ENCODE assay signal across 8 mouse cellular contexts in the genomic region with DNA sequence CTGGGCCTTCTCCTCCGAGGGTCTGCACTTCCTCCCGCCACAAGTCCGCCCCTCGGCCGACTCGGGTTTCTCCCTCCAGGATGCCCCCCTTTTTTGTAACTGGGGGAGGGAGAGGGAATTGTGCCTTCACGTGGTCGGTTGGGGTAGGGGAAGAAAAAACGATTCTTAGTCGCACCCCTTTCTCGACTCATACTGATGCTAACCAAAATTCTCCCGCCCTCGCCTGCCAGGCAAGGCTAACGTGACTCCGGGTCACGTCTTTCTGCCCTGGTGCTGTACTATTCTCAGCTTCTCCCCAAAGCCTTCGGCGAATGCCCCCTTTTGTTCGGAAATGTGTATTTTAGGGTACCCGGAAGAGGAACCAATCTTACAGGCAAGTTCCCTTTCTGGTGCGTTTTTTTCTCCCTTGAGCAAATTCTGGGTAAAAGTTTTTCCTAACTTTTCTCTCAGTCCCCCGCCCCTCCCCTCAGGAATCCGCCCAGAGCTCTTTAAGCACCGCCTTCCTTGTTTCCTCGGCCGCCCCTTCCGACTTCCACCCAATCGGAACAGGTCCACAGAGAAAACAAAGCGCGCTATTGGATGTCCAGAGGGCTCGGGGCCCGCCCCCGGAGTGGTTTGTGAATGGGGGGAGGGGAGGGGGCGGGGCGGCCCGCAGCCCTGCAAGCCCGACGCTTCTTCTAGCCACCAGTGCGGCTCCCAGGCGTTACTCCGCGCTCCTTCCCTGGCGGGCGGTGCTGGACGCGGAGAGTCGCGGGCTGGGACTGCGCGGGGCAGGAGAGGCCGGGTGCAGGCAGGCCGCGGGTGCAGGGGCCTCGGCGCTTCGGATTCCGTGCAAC. TPM values are rescaled to one million over a fixed set of nuclear protein-coding genes. Genes with fewer than 3 reads are reported as not detected.
DNase-seq lines count a peak whose midpoint lies in the region; ATAC-seq lines count a peak whose summit lies in the region.

No protein-coding gene starts in this region.

- peak overlapping the region; percentile 65 for H3K4me3 ChIP-seq in hindbrain, embryonic 13.5 days

- H3K9me3 ChIP-seq in hindbrain, embryonic 13.5 days: no peaks in the 10 kb centered on the region

- peak; percentile 99 for DNase-seq in Muller cell, postnatal 12 days (ENCODE audit: inconsistent ontology term)
- peak; percentile 95 for DNase-seq in cerebellum, adult 9-11 months
- peak; percentile 85 to 86 for DNase-seq in frontal cortex, postnatal 10 days (ENCODE audit: low spot score in 2 of 2)
- peak; percentile 54 to 70 for DNase-seq in layer of hippocampus, postnatal 25 days (ENCODE audit: extremely low spot score in 1 of 2, low spot score in 1 of 2)
- DNase-seq in lung, postnatal 25 days (ENCODE audit: low spot score): peak; percentile 96
- peak; percentile 97 for DNase-seq in retina, embryonic 14.5 days (ENCODE audit: low spot score)
- peak; percentile 92 for DNase-seq in thymus, postnatal 4 days

- H3K27me3 ChIP-seq in hindbrain, embryonic 13.5 days: peaks cover 29% of the 10 kb centered on the region

- no peaks in the 10 kb centered on the region for H3K36me3 ChIP-seq in hindbrain, embryonic 13.5 days

- WGBS in hindbrain, embryonic 13.5 days: under 1% methylated on average over 57 of the region's 57 CpGs

- H3K27ac ChIP-seq in hindbrain, embryonic 13.5 days: peak overlapping the region; percentile 80

- peaks cover 47% of the 10 kb centered on the region for H3K4me1 ChIP-seq in hindbrain, embryonic 13.5 days (replicated peaks)

- peak; percentile 93 for ATAC-seq in hindbrain, embryonic 13.5 days (ENCODE audit: low FRiP score)

- H3K4me2 ChIP-seq in hindbrain, embryonic 13.5 days: peak overlapping the region; percentile 99

- H3K9ac ChIP-seq in hindbrain, embryonic 13.5 days: peak overlapping the region; percentile 80

RNA-seq across cellular contexts. Expression of a gene that starts 0.6 kb away (rescaled TPM):
- polyA plus RNA-seq in hindbrain, embryonic 13.5 days (2015; fragmentation: Nextera tagmentation; extraction: Ambion mirVana): 3.3 and 3.6 TPM in 2 replicates
- 1 to 10 TPM; 5.5 to 6.1 TPM for total RNA-seq in layer of hippocampus, postnatal 25 days (2021)

RNA-seq across cellular contexts. Expression of a gene that starts 34.4 kb away (rescaled TPM):
- 7.9 and 8.6 TPM in 2 replicates for polyA plus RNA-seq in hindbrain, embryonic 13.5 days (2015; fragmentation: Nextera tagmentation; extraction: Ambion mirVana)
- 10 to 100 TPM in 1 of 2 experiments, 1 to 10 TPM in 1; 8.0 to 13.6 TPM for total RNA-seq in layer of hippocampus, postnatal 25 days (2021)

Comparison
In these comparisons a context has a peak if more than half of its experiments do, and no peak if none do; other contexts are left out.
1. Peak in every context shown above with its lines: DNase-seq, ATAC-seq, H3K4me3 ChIP-seq and H3K27ac ChIP-seq.